Mouse (Mus musculus) E14TG2a.4 (cell line): Measurements from ENCODE around the gene Abcf1.
"Not testable (repeated sequence)": the region's sequence is repeated elsewhere in the genome, so short reads cannot be mapped to it uniquely, and the experiment has no call there.

Experiments
- CTCF ChIP-seq: conservative IDR thresholded peaks from 2 replicates; pipeline ENCODE4 v1.5.1; 2014; ENCODE audit warnings: low read length
- POU5F1 ChIP-seq: IDR thresholded peaks from 2 replicates; pipeline ENCODE4 v1.6.1; 2014; ENCODE audit warnings: low read length, borderline replicate concordance

DNA sequence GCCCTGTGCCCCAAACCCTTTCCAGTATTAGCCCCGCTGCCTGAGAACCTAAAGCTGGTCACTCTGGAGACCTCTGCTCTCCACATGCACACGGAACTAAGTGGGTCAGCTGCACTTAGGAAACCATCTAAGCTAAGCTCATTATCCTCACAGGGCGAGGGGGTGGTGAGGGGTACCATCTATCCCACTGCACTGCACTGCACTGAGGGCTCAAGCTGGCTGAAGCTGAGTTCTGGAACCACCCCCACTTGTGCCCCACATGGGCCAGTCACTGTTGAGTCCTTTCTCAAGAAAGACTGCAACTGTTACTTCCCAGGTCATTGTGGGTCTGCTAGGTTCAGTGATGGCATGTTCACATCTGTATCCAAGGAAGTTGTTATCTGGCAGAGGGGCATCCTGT lies 17.0 kb downstream of the Abcf1 start:
- TF ChIP-seq CTCF, POU5F1: not testable (repeated sequence)
